Mouse (Mus musculus) embryonic facial prominence, embryonic 15.5 days (tissue): Measurements from ENCODE around the gene Ttbk1. TPM values are rescaled to one million over a fixed set of nuclear protein-coding genes. Genes with fewer than 3 reads are reported as not detected.
"Not testable (repeated sequence)": the region's sequence is repeated elsewhere in the genome, so short reads cannot be mapped to it uniquely, and the experiment has no call there.

ENCODE experiments used
- ATAC-seq: fragments of 200-750 bp; cut with Nextera tagmentation; 2 replicates; pipeline ENCODE4 v1.8.0; 2017; ENCODE audit warnings: low read depth, moderate TSS enrichment; ENCODE audit not compliant: insufficient number of reproducible peaks, low FRiP score, low TSS enrichment
- H3K27ac ChIP-seq: fragments of 300-500 bp; sonication (generic); replicated peaks from 2 replicates; pipeline ENCODE4 v1.5.1; 2015; ENCODE audit warnings: mild to moderate bottlenecking, inconsistent platforms
- H3K27me3 ChIP-seq: fragments of 300-500 bp; sonication (generic); 2 replicates; pipeline ENCODE4 v1.6.1; 2015; ENCODE audit warnings: inconsistent platforms
- H3K36me3 ChIP-seq: fragments of 300-500 bp; sonication (generic); 2 replicates; pipeline ENCODE4 v1.6.1; 2015; ENCODE audit warnings: mild to moderate bottlenecking, inconsistent platforms
- H3K4me1 ChIP-seq: fragments of 300-500 bp; sonication (generic); 2 replicates; pipeline ENCODE4 v1.6.1; 2015; ENCODE audit warnings: inconsistent platforms
- H3K4me2 ChIP-seq: fragments of 300-500 bp; sonication (generic); replicated peaks from 2 replicates; pipeline ENCODE4 v1.6.1; 2015; ENCODE audit warnings: mild to moderate bottlenecking, inconsistent platforms
- H3K4me3 ChIP-seq: fragments of 300-500 bp; sonication (generic); replicated peaks from 2 replicates; pipeline ENCODE4 v1.5.1; 2015; ENCODE audit warnings: mild to moderate bottlenecking, inconsistent platforms
- H3K9ac ChIP-seq: fragments of 300-500 bp; sonication (generic); 2 replicates; pipeline ENCODE4 v1.6.1; 2015; ENCODE audit warnings: inconsistent platforms
- H3K9me3 ChIP-seq: fragments of 300-500 bp; sonication (generic); replicated peaks from 2 replicates; pipeline ENCODE4 v1.6.1; 2016; ENCODE audit warnings: inconsistent platforms
- WGBS: fragments of 180-500 bp; shearing (Covaris S2); methylation state at CpG from one replicate; pipeline ENCODE4 v1.1.7; 2015; 5-methylcytosine and 5-hydroxymethylcytosine counted together
- polyA plus RNA-seq: library from polyadenylated mRNA; unstranded; fragments of >200 nt; fragmentation: Nextera tagmentation; extraction: Ambion mirVana; gene quantifications from 2 replicates; pipeline ENCODE4 v1.2.1, GENCODE M21; 2015

The Ttbk1 gene
- polyA plus RNA-seq, 1 experiment from 2014 or later: 0.15 TPM

DNA sequence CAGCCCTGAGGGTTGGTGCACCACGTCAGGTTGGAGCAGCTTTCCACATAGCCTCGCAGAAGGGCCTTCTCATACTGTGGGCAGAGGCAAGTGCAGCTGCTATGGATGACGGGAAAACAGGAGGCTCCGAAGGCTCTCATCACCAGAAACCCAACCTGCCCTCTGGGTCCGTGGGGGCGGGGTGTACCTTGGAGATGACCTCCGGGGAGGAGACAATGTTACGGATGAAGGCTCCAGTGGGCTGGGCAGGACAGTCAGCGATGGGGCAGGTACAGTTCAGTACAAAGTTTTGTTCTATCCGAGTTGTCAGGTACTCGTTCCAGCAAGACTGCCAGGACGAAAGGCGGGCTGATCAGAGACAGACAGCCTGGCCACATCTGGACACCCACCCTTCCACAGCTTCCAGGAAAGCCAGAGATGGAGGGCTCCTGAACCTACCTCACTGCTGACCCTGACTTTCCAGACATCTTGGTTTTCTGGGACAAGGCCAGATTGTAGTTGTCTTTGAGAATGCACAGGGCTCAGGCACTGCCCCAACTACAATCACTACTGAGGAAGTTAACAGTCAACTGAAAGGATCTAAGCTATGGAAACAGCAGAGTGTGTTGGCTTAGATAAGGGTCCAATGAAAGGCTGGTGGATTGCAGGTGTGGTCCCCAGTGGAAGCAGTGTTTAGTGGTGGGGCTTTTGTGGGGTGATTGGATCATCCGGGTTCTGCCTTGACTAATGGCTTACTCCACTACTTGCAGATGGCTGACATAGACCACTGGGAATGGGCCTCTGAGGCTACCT, 16.6 kb upstream of the Ttbk1 start:
- Histone ChIP-seq H3K4me3 (no peak overlapping the region), H3K4me2 (no peak overlapping the region), H3K27me3 (no peaks in the 10 kb centered on the region), H3K27ac (no peak overlapping the region), H3K36me3 (peaks cover 13% of the 10 kb centered on the region; the same call in 1 of the 2 replicates), H3K9ac (no peak overlapping the region), H3K4me1 (no peaks in the 10 kb centered on the region), H3K9me3 (no peaks in the 10 kb centered on the region)
- ATAC-seq: no peak
- WGBS: 71% methylated on average over 14 of the region's 14 CpGs

DNA sequence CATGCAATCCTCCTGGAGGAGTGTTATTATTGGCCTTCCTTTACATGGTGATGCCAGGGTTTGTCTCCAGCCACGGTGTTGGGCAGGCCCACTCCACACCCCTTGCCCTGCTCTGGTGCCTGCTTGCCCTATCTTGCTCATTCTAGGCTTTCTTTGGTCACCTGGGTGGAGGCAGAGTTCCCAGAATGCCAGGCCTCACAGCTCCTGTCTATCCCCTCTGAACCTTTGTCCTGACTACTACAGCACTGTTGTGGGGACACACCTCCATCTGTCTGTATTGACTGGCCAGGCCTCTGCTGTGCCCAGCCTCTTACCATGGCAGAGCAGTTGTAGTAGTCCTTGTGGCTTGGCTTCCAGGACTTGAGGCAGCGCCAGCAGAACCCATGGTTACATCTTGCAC, 15.3 kb upstream of the Ttbk1 start:
- no peak overlapping the region for H3K27ac ChIP-seq
- H3K9ac ChIP-seq: no peak overlapping the region
- H3K27me3 ChIP-seq: no peaks in the 10 kb centered on the region
- H3K4me3 ChIP-seq: no peak overlapping the region
- H3K36me3 ChIP-seq: peaks cover 13% of the 10 kb centered on the region; the same call in 1 of the 2 replicates
- ATAC-seq: no peak
- no peak overlapping the region for H3K4me2 ChIP-seq
- WGBS: 91% methylated on average over 2 of the region's 2 CpGs
- no peaks in the 10 kb centered on the region for H3K9me3 ChIP-seq
- H3K4me1 ChIP-seq: peaks cover 6% of the 10 kb centered on the region; the same call in 1 of the 2 replicates

DNA sequence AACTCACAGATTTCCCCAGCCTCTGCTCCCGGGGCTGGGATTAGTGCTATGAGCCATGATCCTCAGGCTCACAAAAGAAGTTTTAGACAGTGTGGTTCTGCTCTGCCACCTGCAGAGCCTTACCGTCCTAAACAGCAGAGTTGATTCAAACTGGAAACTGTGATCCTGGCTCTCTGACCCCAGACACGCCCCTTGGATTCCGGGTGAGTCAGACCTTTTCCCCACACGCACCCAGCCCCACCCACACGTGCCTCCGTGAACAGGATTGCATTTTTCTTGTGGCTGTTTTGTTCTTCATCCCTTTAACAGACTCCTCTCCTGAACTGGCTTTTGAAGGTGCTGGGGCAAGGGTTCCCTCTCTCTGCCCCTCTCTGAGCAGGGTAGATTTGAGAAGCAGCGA, 10.5 kb upstream of the Ttbk1 start:
- Histone ChIP-seq H3K4me1 (peaks cover 20% of the 10 kb centered on the region), H3K9ac (no peak overlapping the region), H3K9me3 (no peaks in the 10 kb centered on the region), H3K4me3 (no peak overlapping the region), H3K27me3 (0 out of 2 replicates have a peak, but pooled peaks cover 3% of the 10 kb centered on the region), H3K27ac (no peak overlapping the region), H3K36me3 (peaks cover 13% of the 10 kb centered on the region; the same call in 1 of the 2 replicates), H3K4me2 (no peak overlapping the region)
- 62% methylated on average over 8 of the region's 8 CpGs for WGBS
- no peak for ATAC-seq

- Histone ChIP-seq H3K9ac (peak within 1 kb of the TSS; percentile 45), H3K4me2 (peak within 1 kb of the TSS; percentile 93), H3K27ac (no peak within 1 kb of the TSS), H3K9me3 (no peaks in the 10 kb centered on the region), H3K4me3 (peak within 1 kb of the TSS; percentile 54), H3K27me3 (0 out of 2 replicates have a peak, but pooled peaks cover 3% of the 10 kb centered on the region), H3K4me1 (peaks cover 20% of the 10 kb centered on the region), H3K36me3 (peaks cover 9% of the 10 kb centered on the region; the same call in 1 of the 2 replicates)
- ATAC-seq: peak; percentile 92
- 0% methylated on average over 44 of the region's 44 CpGs for WGBS
Observed at GRCm38 (mm10) chr17:46496623-46497434, 9.4 kb upstream of the Ttbk1 start, which contains the start of gene Dnph1. TSS of gene Dnph1 (plus strand) at chr17:46496711.

DNA sequence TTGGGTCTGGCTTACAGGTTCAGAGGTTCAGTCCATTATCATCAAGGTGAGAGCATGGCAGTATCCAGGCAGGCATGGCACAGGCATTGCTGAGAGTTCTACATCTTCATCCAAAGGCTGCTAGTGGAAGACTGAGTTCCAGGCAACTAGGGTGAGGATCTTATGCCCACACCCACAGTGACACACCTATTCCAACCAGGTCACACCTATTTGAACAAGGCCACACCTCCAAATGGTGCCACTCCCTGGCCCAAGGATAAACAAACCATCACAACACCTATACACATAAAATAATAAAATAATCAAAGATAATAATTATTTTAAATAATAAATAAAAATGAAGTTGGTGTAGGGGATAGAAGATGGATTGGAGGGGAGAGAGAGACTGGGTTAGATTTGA, 8.6 kb upstream of the Ttbk1 start:
- ATAC-seq, H3K27ac ChIP-seq, H3K36me3 ChIP-seq, H3K9ac ChIP-seq, H3K27me3 ChIP-seq, H3K9me3 ChIP-seq, H3K4me3 ChIP-seq, H3K4me2 ChIP-seq: not testable (repeated sequence)
- peaks cover 20% of the 10 kb centered on the region for H3K4me1 ChIP-seq

DNA sequence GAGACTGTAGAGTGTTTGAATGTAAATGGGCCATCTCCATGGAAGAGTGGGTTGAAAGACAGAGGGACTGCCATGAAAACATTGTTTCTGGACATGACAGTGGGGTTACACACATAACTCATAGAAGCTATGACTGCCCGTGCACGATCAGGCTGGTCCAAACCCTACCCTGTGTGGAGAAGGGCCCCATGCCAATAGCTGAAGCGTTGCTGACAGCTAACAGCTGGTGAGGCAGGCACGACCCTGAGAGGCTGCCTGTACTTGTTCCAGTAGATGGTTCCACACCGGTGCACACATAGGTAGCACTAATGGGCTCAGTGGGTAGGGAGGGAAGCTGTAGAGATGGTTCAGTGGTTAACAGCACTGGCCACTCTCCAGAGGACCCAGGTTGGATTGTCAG, 8.0 kb upstream of the Ttbk1 start:
- no peak overlapping the region for H3K4me3 ChIP-seq
- ATAC-seq: no peak
- peaks cover 9% of the 10 kb centered on the region; the same call in 1 of the 2 replicates for H3K36me3 ChIP-seq
- H3K9me3 ChIP-seq: no peaks in the 10 kb centered on the region
- 70% methylated on average over 5 of the region's 5 CpGs for WGBS
- H3K9ac ChIP-seq: no peak overlapping the region
- peaks cover 3% of the 10 kb centered on the region for H3K27me3 ChIP-seq
- H3K4me2 ChIP-seq: no peak overlapping the region
- peaks cover 20% of the 10 kb centered on the region for H3K4me1 ChIP-seq
- H3K27ac ChIP-seq: no peak overlapping the region

DNA sequence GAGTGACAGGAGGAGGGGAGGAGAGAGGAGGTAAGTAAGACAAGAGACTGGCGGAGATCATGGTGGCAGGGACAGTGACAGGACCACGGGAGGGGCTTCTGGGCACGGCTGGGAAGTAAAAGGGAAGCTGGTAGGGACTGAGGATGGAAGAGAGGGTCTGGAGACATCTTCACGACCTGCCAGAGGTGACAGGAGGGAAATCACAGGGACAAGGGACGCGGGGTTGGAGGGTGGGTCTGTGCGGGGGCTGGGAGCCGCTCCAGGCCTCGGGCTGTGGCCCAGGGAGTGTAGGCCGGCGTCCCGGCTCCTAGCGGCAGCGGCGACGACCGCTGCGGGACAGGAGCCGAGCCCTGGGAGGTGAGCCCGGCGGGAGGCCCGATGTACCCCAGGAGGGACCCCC, 480 bp downstream of the Ttbk1 start:
- H3K4me3 ChIP-seq: peak overlapping the region; percentile 41
- H3K27ac ChIP-seq: no peak overlapping the region
- peak overlapping the region; percentile 59 for H3K4me2 ChIP-seq
- no peak for ATAC-seq
- no peaks in the 10 kb centered on the region for H3K9me3 ChIP-seq
- H3K9ac ChIP-seq: no peak overlapping the region
- H3K4me1 ChIP-seq: peaks cover 14% of the 10 kb centered on the region
- peaks cover 77% of the 10 kb centered on the region for H3K27me3 ChIP-seq
- 4% methylated on average over 22 of the region's 22 CpGs for WGBS
- H3K36me3 ChIP-seq: no peaks in the 10 kb centered on the region

DNA sequence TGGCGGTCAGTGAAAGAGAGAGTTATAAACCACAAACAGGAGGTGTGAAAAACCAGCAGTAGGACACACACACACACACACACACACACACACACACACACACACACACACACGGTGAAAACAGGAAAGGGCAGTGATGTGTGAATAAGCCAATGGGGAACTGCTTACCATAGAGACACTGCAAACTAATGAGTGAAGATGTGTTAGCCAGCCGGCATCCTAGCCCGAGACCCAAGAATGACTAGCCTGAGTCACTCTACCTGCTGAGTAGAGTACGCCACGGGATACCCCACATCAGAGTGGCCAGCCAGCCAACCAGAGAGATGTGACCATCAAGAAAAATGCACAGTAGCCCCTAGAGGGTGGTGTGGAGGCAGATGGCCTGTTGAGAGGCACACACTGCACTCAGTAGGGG, 3.0 kb downstream of the Ttbk1 start:
- H3K4me1 ChIP-seq: peaks cover 14% of the 10 kb centered on the region
- no peak for ATAC-seq
- no peaks in the 10 kb centered on the region for H3K9me3 ChIP-seq
- H3K36me3 ChIP-seq: no peaks in the 10 kb centered on the region
- H3K4me3 ChIP-seq: no peak overlapping the region
- H3K9ac ChIP-seq: no peak overlapping the region
- H3K27ac ChIP-seq: no peak overlapping the region
- peak overlapping the region; percentile 47; the same call in 1 of the 2 replicates for H3K4me2 ChIP-seq
- H3K27me3 ChIP-seq: peaks cover 74% of the 10 kb centered on the region
- WGBS: 12% methylated on average over 6 of the region's 6 CpGs

DNA sequence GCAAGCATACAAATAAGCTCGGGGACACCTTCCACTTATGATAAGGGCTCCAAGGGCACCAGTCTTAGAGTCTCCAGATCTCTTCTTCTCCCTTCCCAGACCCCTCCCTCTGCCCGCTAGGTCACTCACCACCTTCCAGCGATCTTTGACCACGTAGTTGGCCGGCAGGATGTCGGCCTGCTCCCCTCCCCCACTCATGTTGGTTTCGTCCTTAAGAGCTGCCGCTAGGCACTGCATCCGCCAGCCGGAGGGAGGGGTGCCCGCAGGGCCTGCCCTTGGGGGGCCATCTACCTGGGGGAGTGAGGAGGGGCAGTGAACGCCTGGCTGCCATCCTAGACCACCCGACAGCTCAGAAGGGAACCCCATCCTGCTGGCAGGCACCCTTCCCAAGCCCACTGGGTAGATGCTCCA, 3.4 kb downstream of the Ttbk1 start:
- H3K27me3 ChIP-seq: peaks cover 72% of the 10 kb centered on the region
- 1% methylated on average over 13 of the region's 13 CpGs for WGBS
- ATAC-seq: no peak
- H3K36me3 ChIP-seq: no peaks in the 10 kb centered on the region
- peaks cover 14% of the 10 kb centered on the region for H3K4me1 ChIP-seq
- peak overlapping the region; percentile 47 for H3K4me2 ChIP-seq
- no peak overlapping the region for H3K9ac ChIP-seq
- no peak overlapping the region for H3K27ac ChIP-seq
- no peaks in the 10 kb centered on the region for H3K9me3 ChIP-seq
- peak overlapping the region; percentile 25 for H3K4me3 ChIP-seq

DNA sequence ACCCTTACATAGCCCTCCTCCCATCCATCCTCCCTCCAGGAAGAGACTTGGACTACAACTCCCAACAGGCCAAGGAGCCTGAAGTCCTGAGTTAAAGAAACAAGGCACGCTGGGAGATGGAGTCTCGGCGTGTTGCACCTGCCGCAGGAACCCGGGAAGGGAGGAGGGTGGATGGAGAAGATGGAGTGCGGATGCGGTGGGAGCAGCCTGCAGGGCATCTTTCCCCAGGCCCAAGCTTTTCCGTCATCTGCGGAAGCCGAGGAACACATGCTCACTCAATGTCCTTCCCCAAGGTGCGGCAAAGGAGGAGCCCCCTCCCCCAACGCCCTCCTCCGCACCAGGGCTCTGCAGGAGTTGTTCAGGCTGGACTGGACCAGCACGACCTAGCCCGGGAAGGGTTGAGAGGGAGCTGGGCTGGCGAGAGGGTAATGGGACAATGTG, 3.9 kb downstream of the Ttbk1 start:
- no peak; the same call in 1 of the 2 replicates for ATAC-seq
- Histone ChIP-seq H3K9ac (no peak overlapping the region), H3K36me3 (no peaks in the 10 kb centered on the region), H3K27me3 (peaks cover 68% of the 10 kb centered on the region), H3K4me1 (peaks cover 14% of the 10 kb centered on the region), H3K9me3 (no peaks in the 10 kb centered on the region), H3K4me3 (peak overlapping the region; percentile 25), H3K4me2 (peak overlapping the region; percentile 47), H3K27ac (no peak overlapping the region)
- under 1% methylated on average over 16 of the region's 16 CpGs for WGBS

DNA sequence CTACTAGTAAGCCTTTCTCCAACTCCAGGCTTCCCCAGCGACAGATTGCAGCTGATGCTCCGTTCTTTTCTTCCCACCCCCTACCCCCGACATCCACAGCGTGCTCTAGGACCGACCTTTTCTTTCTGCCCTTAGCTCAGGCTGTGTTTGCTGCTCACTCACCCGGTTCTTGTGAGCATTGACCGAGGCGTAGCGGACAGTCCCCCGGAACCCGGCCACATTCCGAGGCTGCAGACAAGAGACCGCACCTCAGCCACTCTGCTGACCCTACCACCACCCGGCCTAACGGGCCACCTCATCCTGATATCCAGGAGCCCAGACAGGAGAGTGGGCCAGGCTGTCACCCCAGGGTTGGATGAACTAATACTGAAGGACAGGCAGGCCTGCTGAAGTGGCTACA, 10.2 kb downstream of the Ttbk1 start:
- H3K36me3 ChIP-seq: no peaks in the 10 kb centered on the region
- no peaks in the 10 kb centered on the region for H3K4me1 ChIP-seq
- H3K4me3 ChIP-seq: no peak overlapping the region
- no peaks in the 10 kb centered on the region for H3K9me3 ChIP-seq
- ATAC-seq: no peak
- no peak overlapping the region for H3K27ac ChIP-seq
- H3K9ac ChIP-seq: no peak overlapping the region
- 88% methylated on average over 15 of the region's 15 CpGs for WGBS
- H3K27me3 ChIP-seq: peaks cover 6% of the 10 kb centered on the region; the same call in 1 of the 2 replicates
- H3K4me2 ChIP-seq: no peak overlapping the region
